Mouse (Mus musculus): Measurements from ENCODE around the gene Gart.
A peak's percentile ranks its signal among the peaks of the same experiment; 100 is the strongest.

Gart gene

DNA sequence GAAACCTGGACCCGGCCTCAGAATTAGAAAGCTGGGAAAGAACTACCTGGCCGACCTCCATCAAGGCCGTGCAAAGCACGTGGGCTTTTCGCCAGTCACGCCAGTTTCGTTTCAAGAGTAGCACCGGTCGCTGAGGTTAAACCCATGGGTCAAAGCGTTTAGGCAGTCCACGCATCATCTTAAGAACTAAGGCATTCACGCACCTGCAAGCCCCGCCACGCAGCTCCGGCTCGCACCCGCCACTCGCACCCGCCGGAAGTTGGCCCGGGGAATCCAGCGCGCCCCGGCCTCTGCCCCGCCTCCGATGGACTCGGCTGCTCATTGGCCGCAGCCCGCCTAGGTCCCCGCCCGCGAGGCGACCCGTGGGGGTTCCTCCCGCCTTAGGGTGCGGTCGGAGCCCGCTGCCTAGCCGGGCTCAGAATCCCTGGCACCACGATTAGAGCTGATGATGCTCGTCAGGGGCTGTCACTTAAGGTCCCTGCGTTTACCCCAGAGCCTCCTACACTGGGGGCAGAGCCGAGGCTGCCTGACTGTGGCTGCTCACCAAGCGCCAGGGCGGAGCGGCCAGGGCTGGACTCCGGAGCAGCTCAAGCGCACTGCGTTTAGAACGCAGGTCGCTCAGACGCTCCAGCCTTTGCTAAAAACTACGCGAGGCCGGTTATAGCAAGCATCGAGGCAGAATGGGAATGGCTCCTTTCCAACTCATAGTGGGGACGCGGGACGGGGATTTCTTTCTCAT is at the start of gene Gart:
Gart (minus strand) TSS at position 272 of the 739 bp plus-strand sequence.
- DNase-seq = peak; percentile 97 to 98

DNA sequence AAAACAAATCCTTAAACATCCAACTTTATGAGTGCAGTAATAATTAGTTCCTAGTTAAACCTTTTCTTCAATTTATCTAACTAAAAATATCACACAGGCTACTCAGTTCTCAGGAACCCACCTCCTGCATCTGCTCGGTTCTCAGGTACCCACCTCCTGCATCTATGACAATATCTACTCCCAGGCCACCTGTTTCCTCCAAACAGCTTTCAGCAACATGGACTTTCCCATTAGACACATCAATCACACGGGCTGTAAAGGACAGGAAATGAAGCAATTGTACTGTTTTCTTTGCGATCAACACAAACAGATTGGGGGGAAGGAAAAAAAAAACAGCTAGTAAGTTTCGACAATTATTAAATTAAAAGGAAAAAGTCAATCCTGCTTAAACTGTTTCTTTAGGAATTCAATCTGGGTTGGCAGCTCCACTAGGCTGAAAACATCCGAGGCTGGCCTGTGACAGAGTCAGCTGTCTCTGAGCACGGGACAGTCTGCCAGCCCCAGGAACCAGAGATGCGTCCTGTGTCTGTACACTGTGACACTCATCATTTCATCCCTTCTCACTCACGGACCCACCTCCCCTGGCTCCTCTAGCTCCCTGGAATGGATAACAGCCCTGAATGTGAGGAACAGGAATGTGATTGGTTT is 48.5 kb upstream of the Gart start:
- no peak for DNase-seq

DNA sequence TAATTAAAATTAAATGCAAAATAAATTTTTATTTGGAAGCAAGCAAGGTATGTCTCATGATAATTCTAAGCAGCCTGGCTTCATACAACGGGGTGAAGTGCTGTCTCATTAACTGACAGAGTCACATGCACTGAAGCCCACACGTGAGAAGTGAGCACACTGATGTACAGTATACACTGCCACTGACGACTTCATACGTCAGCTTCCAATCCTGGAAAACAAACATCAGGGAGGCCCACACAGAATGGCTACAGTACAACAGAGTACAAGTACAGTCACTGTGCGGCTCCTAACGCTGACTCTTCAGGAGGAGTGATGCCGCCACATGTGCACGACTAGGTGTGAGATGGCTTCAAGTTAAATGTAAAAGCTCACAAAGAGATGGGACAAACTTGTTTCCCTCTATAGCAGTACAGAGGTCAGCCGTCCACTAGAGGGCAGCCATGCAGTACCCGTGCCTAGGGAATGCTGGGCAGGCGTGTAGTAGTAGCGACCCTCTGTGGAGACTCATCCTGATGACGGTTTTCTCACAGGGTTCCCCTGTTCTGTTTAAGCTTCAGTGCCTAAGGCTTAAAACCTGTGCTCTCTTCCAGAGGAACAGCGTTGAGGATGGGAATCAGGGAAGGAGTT is 47.8 kb upstream of the Gart start:
- DNase-seq = peak; percentile 92 to 93

DNA sequence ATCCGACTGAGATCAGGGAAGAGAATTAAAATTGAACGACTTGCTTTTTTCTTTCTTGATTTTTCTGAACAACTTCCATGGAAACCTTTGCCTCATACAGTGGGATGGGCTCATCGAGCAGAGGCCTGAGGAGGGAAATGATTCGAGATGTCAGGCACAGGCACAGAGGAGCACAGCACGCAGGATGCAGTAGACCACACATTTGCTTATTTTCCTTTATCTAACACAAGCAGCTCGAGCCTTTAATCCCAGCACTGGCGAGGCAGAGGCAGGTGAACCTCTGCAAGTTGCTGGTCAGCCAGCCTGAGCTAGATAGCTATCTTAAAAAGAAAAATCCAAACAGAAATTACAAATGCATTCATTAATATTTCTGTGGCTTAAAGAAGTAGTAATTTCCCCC is 43.0 kb upstream of the Gart start:
- peak in 1 of 2 experiments; percentile 11 for DNase-seq

DNA sequence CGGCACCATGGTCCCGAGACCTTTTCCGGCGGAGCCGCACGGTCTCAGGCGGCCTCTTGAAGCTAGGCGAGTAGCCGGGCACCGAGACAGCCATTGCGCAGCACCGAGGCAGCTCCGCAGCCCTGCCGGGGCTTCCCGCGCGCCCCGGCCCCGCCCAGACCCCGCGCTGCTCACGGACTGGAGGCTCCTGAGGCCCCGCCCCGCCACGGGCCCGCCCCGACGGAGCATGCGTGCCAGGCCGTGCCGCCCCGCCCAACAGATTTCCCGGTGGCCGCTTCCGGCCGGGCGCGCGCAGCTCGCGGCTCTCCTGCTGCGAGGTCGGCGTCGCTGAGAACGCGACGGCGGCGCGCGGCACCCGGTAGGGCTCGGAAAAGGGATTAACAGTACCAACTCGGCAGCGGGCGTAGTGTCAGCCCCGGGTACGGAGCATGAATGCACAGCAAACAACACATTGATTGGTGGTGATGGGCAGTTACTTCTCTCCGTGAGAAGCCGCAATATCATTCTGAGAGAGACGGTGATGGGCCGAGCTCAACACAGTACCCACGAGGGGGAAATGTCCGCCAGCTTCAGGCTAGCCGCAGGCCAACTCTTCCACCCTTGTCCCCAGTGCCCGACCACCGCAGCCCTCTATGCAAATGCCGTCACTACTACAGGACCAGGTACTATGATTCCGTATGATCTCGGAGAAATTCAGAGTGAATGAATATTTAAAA is 42.0 kb upstream of the Gart start, which contains the start of gene Donson:
Donson (minus strand) TSS at position 152 of the 716 bp plus-strand sequence.
- DNase-seq = peak; percentile 98 to 99

DNA sequence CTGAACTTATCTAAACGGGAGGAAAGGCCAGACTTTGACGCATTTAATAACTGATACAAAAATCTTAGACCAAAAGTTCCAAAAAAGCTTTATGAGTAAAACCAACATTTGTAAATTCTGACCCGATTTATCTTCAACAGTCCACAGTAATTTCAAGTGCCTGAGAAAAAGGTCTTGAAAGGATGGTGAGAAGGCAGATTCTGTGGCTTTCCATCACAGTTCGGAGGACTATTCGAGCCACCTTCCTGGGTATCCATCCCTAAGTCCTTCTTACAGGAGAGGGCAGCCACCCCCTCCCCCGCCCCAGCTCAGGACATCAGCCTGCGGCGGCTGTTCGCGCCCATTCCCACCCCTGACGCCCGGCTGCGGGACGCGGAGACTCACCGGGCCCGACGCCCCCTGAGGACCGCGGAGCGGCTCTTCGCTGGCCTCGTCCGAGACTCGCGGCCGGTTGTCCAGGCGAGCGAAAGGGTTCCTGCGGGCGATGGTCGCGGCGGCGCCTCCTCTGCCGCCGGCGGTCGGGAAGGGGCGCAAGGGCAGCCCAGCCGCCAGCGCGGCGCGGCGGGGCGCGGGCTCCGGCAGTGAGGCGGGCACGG is 41.4 kb upstream of the Gart start:
- no peak for DNase-seq

DNA sequence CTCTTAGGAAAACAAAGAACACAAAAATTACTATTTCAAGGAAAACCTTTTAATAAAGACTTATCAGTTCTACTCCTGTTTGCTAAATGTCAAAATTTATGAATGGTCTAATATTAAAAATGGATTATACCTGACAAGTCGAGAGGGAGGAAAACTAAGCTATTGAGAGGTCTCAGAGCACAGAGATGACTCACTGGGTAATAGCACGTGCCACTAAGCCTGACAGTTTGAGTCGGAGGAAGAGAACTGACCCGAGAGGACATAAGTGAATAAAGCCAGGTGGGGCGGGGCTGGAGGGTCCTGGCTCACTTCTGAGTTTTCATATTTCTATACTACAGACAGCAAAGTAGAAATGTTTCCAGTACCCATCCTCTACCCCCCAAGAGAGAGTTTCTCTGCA is 39.6 kb upstream of the Gart start:
- no peak for DNase-seq

DNA sequence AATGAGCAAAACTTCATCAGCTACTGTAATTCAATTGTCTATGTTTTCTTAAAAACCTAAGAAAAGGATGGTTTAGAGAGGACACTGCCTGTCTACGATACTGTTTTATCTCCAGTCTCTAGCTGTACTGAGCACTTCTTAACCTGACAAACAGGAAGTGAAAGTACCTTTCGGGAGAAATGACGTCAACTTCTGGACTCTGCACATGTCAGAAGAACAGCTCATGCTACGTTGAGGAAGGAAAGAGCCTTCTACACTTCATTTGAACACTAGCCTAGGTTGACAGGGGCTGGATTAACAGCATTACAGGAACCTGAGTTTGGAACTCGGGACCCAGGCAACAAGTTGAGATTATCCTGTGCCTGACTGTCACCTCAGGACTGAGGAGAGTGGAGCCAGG is 38.8 kb upstream of the Gart start:
- DNase-seq = no peak

DNA sequence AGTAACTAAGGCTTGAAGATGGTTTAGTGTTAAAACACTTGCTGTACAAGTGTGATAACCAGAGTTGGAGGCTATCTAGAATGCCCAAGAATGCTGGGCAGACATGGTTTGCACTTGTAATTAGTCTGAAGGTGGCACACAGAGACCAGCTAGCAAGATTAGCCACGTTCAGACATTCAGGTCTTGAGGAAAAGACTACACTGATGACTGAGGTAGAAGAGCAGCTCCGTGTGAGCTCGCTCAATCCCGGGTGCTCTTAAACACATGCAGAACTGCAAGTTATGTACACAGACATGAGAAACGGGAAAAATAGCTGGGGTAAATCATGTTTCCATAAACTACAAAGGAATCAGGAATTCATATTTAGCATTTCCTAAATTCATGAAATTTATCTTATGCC is 33.9 kb upstream of the Gart start:
- no peak for DNase-seq

DNA sequence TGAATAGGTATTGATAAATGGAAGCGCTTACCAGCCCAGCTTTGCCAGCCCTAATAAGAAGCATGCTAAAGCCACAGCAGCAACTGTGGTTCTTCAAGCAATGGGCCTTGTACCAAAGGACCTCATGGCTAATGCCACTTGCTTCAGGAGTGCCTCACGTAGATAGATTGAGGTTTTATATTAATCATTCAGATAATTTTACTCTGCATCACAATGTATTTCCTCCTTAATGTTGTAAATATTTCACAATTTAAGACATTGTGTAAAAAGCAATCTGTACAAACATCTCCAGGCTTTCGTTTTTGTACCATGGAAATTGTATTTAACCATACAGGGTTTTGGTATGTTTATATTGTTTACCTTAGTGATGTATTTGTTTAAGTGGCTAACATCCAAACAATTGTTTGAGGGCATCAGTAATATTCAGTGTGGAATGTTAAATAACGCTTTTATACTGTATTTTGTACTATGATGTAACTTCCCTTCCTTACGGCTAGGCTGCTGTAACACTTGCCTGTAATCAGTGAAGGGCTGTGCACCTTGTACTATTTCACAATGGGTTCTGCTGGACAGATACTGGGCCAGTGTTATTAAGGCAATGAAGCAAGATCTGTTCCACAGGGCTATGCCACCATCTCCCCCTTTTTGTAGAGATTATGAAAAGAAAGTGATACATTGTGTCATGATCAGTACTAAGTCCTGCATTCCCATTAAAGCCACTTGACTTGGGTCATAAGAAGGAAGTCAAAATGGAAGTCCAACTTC is 31.6 kb upstream of the Gart start:
- DNase-seq = no peak

DNA sequence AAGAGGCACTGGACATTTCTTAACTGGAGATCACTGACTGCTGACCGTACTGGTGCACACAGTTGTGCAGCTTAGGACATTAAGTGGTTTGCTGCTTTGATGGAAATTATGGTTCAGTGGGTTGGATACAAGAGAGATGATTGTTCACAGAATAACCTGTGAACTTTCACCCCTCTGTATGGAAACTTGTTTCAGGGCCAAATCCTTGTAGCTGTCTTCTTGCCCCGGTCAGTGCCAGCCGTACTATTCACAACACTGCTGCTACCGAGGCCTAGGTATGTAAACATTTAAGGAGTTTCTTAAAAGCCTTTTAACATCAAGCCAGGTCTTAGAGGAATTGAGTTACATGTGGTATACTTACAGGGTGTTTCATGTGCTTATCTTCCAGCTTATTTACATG is 27.7 kb upstream of the Gart start:
- no peak for DNase-seq

DNA sequence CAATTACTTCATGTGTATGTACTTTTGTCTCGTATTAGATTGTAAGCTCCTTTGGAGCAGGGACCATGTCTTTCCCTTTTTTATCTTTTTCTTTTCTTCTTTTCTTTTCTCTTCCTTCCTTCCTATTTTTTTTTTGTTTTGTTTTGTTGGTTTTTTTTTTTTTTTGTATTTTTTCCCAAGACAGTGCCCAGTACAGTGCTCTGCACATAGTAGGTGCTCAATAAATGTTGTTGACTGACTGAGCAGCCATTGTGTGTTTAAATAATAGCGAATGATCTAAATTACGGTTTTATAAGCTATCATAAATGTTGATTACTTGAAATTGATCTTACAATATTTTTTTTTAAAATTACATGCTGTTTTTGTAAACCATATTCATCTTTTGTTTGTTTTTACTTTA is 17.0 kb upstream of the Gart start:
- DNase-seq = no peak

DNA sequence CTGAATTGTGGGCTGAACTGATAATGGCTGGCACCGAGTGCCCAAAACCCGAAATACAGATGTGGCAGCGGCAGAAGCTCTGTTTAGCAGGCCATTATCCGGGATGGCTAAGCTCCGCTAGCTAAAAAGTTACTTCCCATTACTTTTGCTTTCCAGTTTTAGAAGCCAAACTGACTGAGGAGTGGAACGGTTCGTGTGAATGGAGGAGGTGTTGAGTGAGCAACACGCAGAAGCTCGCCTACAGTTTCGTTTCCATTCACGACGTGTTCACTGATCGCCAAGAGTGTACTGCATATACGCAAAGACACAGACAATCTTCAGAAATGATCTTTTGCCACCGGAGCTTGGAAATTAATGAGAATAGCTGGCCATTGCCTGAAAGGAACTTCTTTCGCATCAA is 15.6 kb upstream of the Gart start:
- DNase-seq = no peak

DNA sequence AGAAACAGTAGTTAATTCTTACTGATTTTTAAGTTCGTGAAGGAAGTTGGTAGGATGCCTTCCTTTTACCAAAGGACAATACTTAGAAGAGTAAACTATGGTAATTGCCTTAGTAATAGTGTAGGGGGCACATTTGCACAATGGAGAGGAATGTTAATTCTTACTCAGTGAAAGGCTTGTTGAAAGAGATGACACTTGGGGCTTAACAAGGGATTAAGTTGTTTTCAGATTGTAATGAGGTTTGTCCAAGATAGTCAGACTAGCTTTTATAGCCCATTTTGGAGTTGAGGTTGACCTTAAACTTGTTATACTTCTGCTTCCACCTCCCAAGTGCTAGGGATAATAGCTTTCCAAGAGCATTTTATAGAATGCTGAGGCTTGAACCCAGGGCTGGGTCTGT is 14.6 kb upstream of the Gart start:
- DNase-seq = no peak

DNA sequence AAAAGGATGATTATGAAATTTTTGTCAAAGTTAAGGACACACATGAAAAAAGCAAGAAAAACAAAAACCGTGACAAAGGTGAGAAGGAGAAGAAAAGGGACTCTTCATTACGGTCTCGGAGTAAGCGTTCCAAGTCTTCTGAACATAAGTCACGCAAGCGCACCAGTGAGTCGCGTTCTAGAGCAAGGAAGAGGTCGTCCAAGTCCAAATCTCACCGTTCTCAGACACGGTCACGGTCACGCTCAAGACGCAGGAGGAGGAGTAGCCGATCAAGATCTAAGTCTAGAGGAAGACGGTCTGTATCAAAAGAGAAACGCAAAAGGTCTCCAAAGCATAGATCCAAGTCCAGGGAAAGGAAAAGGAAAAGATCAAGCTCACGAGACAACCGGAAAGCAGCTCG is 13.0 kb upstream of the Gart start:
- DNase-seq = no peak

DNA sequence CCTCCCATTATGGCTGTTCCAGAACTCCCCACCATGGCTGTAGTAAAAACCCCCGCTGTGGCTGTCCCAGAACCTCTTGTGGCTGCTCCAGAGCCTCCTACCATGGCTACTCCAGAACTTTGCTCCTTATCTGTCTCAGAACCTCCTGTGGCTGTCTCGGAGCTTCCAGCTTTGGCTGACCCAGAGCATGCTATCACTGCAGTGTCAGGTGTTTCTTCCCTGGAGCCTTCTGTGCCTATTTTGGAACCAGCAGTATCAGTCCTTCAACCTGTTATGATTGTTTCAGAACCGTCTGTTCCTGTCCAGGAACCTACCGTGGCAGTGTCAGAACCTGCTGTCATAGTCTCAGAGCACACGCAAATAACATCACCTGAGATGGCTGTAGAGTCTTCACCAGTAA is 11.7 kb upstream of the Gart start:
- DNase-seq = no peak

DNA sequence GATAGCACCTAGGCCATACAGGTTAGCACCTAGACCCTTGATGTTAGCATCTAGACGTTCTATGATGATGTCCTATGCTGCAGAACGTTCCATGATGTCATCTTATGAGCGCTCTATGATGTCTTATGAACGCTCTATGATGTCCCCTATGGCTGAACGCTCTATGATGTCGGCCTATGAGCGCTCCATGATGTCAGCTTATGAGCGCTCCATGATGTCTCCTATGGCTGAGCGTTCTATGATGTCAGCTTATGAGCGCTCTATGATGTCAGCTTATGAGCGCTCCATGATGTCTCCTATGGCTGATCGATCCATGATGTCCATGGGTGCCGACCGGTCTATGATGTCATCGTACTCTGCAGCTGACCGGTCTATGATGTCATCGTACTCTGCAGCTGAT is 10.5 kb upstream of the Gart start:
- no peak for DNase-seq

DNA sequence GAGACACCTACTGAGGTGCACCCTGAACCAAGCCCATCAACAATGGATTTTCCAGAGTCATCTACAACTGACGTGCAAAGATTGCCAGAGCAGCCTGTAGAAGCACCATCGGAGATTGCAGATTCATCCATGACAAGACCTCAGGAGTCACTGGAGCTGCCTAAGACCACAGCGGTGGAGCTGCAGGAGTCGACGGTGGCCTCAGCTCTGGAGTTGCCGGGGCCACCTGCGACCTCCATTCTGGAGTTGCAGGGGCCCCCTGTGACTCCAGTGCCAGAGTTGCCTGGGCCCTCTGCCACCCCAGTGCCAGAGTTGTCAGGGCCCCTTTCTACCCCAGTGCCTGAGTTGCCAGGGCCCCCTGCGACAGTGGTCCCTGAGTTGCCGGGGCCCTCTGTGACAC is 8.5 kb upstream of the Gart start:
- no peak for DNase-seq

DNA sequence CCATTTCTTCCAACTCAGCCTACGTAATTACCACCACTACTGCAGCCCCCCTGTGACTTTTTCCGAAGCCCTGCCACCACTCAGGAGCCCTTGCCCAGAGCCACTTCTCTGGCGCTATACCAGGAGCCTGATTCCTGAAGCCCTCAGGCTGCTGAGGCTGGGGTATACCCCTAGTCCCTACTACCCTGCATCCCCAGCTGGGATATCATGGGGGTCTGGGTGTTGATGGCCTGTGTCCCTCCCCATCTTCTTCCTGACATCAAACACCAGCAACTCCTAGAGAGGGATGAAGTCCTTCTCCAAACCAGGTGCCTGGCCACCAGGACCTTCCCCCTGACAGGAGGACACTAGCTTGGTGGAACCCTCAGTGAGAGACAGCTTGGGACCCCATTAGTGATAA is 5.4 kb upstream of the Gart start:
- peak in 1 of 2 experiments; percentile 22 for DNase-seq

DNA sequence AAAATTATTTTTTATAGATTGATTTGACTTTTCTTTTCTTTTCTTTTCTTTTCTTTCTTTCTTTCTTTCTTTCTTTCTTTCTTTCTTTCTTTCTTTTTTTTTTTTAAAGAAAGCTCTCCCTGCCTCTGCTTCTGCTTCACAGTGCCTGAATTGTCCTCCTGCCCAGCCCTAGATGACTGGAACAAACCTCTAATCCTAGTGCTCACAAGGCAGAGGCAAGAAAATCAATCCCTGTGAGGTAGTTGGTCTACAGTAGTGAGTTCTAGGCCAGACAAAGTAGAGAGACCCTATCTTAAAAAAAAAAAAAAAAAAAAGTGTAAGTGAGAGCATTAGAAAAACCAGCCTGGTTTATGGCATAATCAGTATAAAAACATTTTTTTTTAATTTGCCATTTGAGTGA is 3.0 kb upstream of the Gart start:
- no peak for DNase-seq

DNA sequence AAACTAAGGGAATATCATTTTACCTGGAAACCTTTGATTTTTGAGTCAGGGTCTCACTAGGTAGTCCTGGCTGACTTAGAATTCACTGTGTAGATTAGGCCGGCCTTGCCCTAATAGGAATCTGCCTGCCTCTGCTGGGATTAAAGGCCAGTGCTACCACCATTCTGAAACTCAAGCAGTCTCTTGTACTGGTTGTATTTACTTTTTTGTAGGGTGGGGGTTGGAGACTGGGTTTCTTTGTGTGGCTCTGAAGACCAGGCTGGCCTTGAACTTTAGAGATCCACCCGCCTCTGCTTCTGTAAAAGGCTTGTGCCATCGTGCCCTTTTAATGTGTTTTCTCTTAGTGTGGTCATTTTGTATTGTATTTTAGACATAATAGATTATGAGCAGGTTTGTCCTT is 2.5 kb upstream of the Gart start:
- no peak for DNase-seq

DNA sequence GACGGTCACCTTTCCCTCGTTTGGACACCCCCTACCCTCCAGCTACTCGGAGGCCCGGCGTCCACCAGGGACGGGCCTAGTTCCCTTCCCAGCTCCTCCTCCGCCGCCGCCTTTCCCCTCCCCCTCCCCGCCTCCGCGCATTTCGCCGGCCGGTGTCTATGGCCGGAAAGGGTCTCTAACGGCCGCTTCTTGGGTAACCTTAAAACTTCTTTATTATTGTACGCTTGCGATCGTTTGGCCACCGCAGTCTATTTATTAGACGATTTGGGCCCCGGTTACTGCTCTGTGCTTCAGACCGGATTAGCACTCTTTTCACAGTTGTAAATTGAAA is 1.4 kb upstream of the Gart start:
- peak; percentile 92 to 93 for DNase-seq

Data from cerebellum, postnatal 10 days (tissue).